Mouse (Mus musculus) small intestine, adult 2 months (tissue): ENCODE results near the gene Cdh15. TPM values are rescaled to one million over a fixed set of nuclear protein-coding genes. Genes with fewer than 3 reads are reported as not detected.

Source experiments
- H3K27ac ChIP-seq: fragments of 200-500 bp; 2 replicates; pipeline ENCODE4 v1.5.1; 2012; ENCODE audit warnings: low read depth, low read length, control low read depth, inconsistent platforms; ENCODE audit not compliant: insufficient read depth
- H3K27me3 ChIP-seq: fragments of 200-500 bp; 2 replicates; pipeline ENCODE4 v1.6.1; 2012; ENCODE audit warnings: mild to moderate bottlenecking, moderate library complexity, low read length, inconsistent platforms; ENCODE audit not compliant: control insufficient read depth, insufficient read depth
- H3K36me3 ChIP-seq: fragments of 200-500 bp; 2 replicates; pipeline ENCODE4 v1.6.1; 2012; ENCODE audit warnings: mild to moderate bottlenecking, low read length, control low read depth, inconsistent platforms; ENCODE audit not compliant: control insufficient read depth, insufficient read depth
- H3K4me1 ChIP-seq: fragments of 200-500 bp; 2 replicates; pipeline ENCODE4 v1.6.1; 2012; ENCODE audit warnings: low read length, inconsistent platforms, mixed read lengths; ENCODE audit not compliant: control insufficient read depth, insufficient read depth, insufficient read length
- H3K4me3 ChIP-seq: fragments of 200-500 bp; 2 replicates; pipeline ENCODE4 v1.5.1; 2012; ENCODE audit warnings: low read depth, mild to moderate bottlenecking, control low read depth, inconsistent platforms, low read length, moderate library complexity
- CTCF ChIP-seq: fragments of 200-500 bp; IDR thresholded peaks from 2 replicates; pipeline ENCODE4 v1.5.1; 2012; ENCODE audit warnings: low read depth, mild to moderate bottlenecking, control low read depth, inconsistent platforms, low read length, moderate library complexity, mixed read lengths; ENCODE audit not compliant: insufficient replicate concordance, insufficient read length; ENCODE audit errors: extremely low read depth
- POLR2A ChIP-seq: fragments of 200-500 bp; IDR thresholded peaks from 2 replicates; pipeline ENCODE4 v1.6.1; 2012; ENCODE audit warnings: low read depth, mild to moderate bottlenecking, control low read depth, inconsistent platforms, low read length, moderate library complexity
- WGBS: fragments of 180-500 bp; shearing (Covaris S2); methylation state at CpG from one replicate; pipeline ENCODE4 v1.1.7; 2018; 5-methylcytosine and 5-hydroxymethylcytosine counted together
- polyA plus RNA-seq: library from polyadenylated mRNA; depleted of rRNA; stranded (reverse); fragments of >200 nt; gene quantifications from 2 replicates; pipeline ENCODE4 v1.2.3, GENCODE M21; 2012

Cdh15 gene
- polyA plus RNA-seq, 1 experiment: not detected

- no peaks in the 10 kb centered on the region for H3K27me3 ChIP-seq
- H3K36me3 ChIP-seq: peaks cover 29% of the 10 kb centered on the region
- H3K27ac ChIP-seq: no peak overlapping the region
- whole genome bisulfite sequencing: 87% methylated on average over 8 of the region's 8 CpGs
- H3K4me1 ChIP-seq: peaks cover 7% of the 10 kb centered on the region
- H3K4me3 ChIP-seq: no peak overlapping the region
- TF ChIP-seq POLR2A: no peak
- no peak for TF ChIP-seq CTCF
Observed at GRCm38 (mm10) chr8:122901892-122902515, 54.2 kb downstream of the Cdh15 start.

- 84% methylated on average over 3 of the region's 3 CpGs for WGBS
- no peak overlapping the region for H3K27ac ChIP-seq
- TF ChIP-seq POLR2A: no peak
- TF ChIP-seq CTCF: no peak
- H3K36me3 ChIP-seq: peaks cover 27% of the 10 kb centered on the region
- H3K27me3 ChIP-seq: no peaks in the 10 kb centered on the region
- peaks cover 7% of the 10 kb centered on the region for H3K4me1 ChIP-seq
- no peak overlapping the region for H3K4me3 ChIP-seq
Observed at GRCm38 (mm10) chr8:122902581-122902980, 54.8 kb downstream of the Cdh15 start.

- Histone ChIP-seq H3K4me3 (no peak overlapping the region), H3K27ac (no peak overlapping the region), H3K36me3 (peaks cover 29% of the 10 kb centered on the region), H3K4me1 (peaks cover 7% of the 10 kb centered on the region), H3K27me3 (no peaks in the 10 kb centered on the region)
- 89% methylated on average over 5 of the region's 5 CpGs for WGBS
- TF ChIP-seq POLR2A (no peak), CTCF (no peak)
Observed at GRCm38 (mm10) chr8:122903002-122903401, 55.2 kb downstream of the Cdh15 start.

- H3K4me1 ChIP-seq: peaks cover 7% of the 10 kb centered on the region
- peaks cover 20% of the 10 kb centered on the region for H3K36me3 ChIP-seq
- WGBS: 88% methylated on average over 11 of the region's 11 CpGs
- H3K27me3 ChIP-seq: no peaks in the 10 kb centered on the region
- H3K4me3 ChIP-seq: no peak overlapping the region
- TF ChIP-seq POLR2A: no peak
- TF ChIP-seq CTCF: no peak
- H3K27ac ChIP-seq: no peak overlapping the region
Observed at GRCm38 (mm10) chr8:122904496-122904895, 56.7 kb downstream of the Cdh15 start.

- 49% methylated on average over 4 of the region's 4 CpGs for WGBS
- no peaks in the 10 kb centered on the region for H3K27me3 ChIP-seq
- H3K27ac ChIP-seq: peak overlapping the region; percentile 41; the same call in 1 of the 2 replicates
- TF ChIP-seq CTCF (no peak), POLR2A (no peak)
- H3K4me1 ChIP-seq: peaks cover 7% of the 10 kb centered on the region
- H3K4me3 ChIP-seq: no peak overlapping the region
- H3K36me3 ChIP-seq: peaks cover 17% of the 10 kb centered on the region
Observed at GRCm38 (mm10) chr8:122905346-122905745, 57.6 kb downstream of the Cdh15 start.

- Histone ChIP-seq H3K4me3 (peak overlapping the region; percentile 5; the same call in 1 of the 2 replicates), H3K27me3 (no peaks in the 10 kb centered on the region), H3K36me3 (peaks cover 12% of the 10 kb centered on the region), H3K4me1 (peaks cover 7% of the 10 kb centered on the region), H3K27ac (peak overlapping the region; percentile 38)
- TF ChIP-seq POLR2A: no peak
- peak; percentile 73; the same call in 1 of the 2 replicates for TF ChIP-seq CTCF
- 5% methylated on average over 6 of the region's 6 CpGs for WGBS
Observed at GRCm38 (mm10) chr8:122906463-122907021, 58.8 kb downstream of the Cdh15 start.

GRCm38 (mm10) chr8:122912150-122912549, 64.4 kb downstream of the Cdh15 start:
- WGBS: 62% methylated on average over 3 of the region's 3 CpGs
- Histone ChIP-seq H3K27me3 (no peaks in the 10 kb centered on the region), H3K27ac (no peak overlapping the region), H3K36me3 (peaks cover 29% of the 10 kb centered on the region), H3K4me1 (peaks cover 3% of the 10 kb centered on the region; the same call in 1 of the 2 replicates), H3K4me3 (no peak overlapping the region)
- TF ChIP-seq POLR2A (no peak), CTCF (no peak)
